ENCODE assay signal across 13 mouse cellular contexts in genomic region chr11:44701221-44701810, GRCm38 (mm10).
DNase-seq lines count a peak whose midpoint lies in the region; ATAC-seq and TF ChIP-seq lines count a peak whose summit lies in the region.
"Had no signal": no experiment of that assay in that cellular context is flagged by ENCODE, and none has a peak within 500 bp of the region (broad histone marks: within the 10 kb centered on the region; RNA-seq: fewer than 3 reads in every experiment).

No protein-coding gene starts in this region.

- no peaks in the 10 kb centered on the region for H3K9me3 ChIP-seq in embryonic facial prominence, embryonic 15.5 days (replicated peaks)
- no peaks in the 10 kb centered on the region for H3K9me3 ChIP-seq in midbrain, postnatal 0 days (ENCODE audit: low read length)

- no peak overlapping the region for H3K4me3 ChIP-seq in kidney, adult 2 months (ENCODE audit: insufficient read depth, low read depth, low read length)
- H3K4me3 ChIP-seq in embryonic facial prominence, embryonic 15.5 days (replicated peaks), result no peak overlapping the region
- no peak overlapping the region for H3K4me3 ChIP-seq in midbrain, postnatal 0 days (ENCODE audit: low read depth, low read length)

- no peak overlapping the region for H3K4me2 ChIP-seq in embryonic facial prominence, embryonic 15.5 days (replicated peaks)
- H3K4me2 ChIP-seq in midbrain, postnatal 0 days (ENCODE audit: low read depth, low read length, poor library complexity, severe bottlenecking), result no peak overlapping the region

- no peak for TF ChIP-seq POLR2A in kidney, adult 2 months (IDR thresholded peaks at IDR 0.05; ENCODE audit: low read depth, low read length)

- no peaks in the 10 kb centered on the region for H3K36me3 ChIP-seq in kidney, adult 2 months (ENCODE audit: control insufficient read depth, insufficient read depth, low read length)
- no peaks in the 10 kb centered on the region for H3K36me3 ChIP-seq in embryonic facial prominence, embryonic 15.5 days
- H3K36me3 ChIP-seq in midbrain, postnatal 0 days (ENCODE audit: insufficient read depth, low read length), result no peaks in the 10 kb centered on the region

- H3K27me3 ChIP-seq in kidney, adult 2 months (replicated peaks; ENCODE audit: control insufficient read depth, insufficient read depth, low read length), result no peaks in the 10 kb centered on the region
- no peaks in the 10 kb centered on the region for H3K27me3 ChIP-seq in embryonic facial prominence, embryonic 15.5 days
- no peaks in the 10 kb centered on the region for H3K27me3 ChIP-seq in midbrain, postnatal 0 days (ENCODE audit: insufficient read depth, low read length)

- H3K27ac ChIP-seq in kidney, adult 2 months (ENCODE audit: insufficient read depth, low read depth, low read length), result peak overlapping the region; percentile 32
- peak overlapping the region; percentile 63; the same call in 1 of the 2 replicates for H3K27ac ChIP-seq in embryonic facial prominence, embryonic 15.5 days (replicated peaks)
- peak overlapping the region; percentile 51; the same call in 1 of the 2 replicates for H3K27ac ChIP-seq in midbrain, postnatal 0 days (ENCODE audit: low read depth, low read length)
- H3K27ac ChIP-seq: liver, embryonic 14.5 days had no signal

- WGBS in kidney, adult 2 months, result 43% methylated on average over 11 of the region's 11 CpGs
- 57% methylated on average over 11 of the region's 11 CpGs for WGBS in embryonic facial prominence, embryonic 15.5 days
- WGBS in midbrain, postnatal 0 days, result 60% methylated on average over 11 of the region's 11 CpGs

- no peaks in the 10 kb centered on the region for H3K4me1 ChIP-seq in kidney, adult 2 months (ENCODE audit: control insufficient read depth, insufficient read depth, low read length)
- peaks cover 6% of the 10 kb centered on the region for H3K4me1 ChIP-seq in embryonic facial prominence, embryonic 15.5 days
- H3K4me1 ChIP-seq in midbrain, postnatal 0 days (ENCODE audit: insufficient read depth, low read length), result peaks cover 8% of the 10 kb centered on the region

- TF ChIP-seq CTCF in kidney, adult 2 months (conservative IDR thresholded peaks at IDR 0.05; ENCODE audit: insufficient read depth, insufficient read length, low read depth, low read length), result no peak
- TF ChIP-seq CTCF in midbrain, postnatal 0 days (IDR thresholded peaks at IDR 0.05), result no peak

- peak; percentile 34 for DNase-seq in embryo, embryonic 10 days (ENCODE audit: low spot score)
- DNase-seq in embryo, embryonic 10.5 days (ENCODE audit: low spot score), result no peak
- DNase-seq in kidney, adult 2 months, result no peak
- no peak for DNase-seq in kidney, adult 18-20 months
- no peak for DNase-seq in midbrain, postnatal 0 days (ENCODE audit: low spot score)
- no peak for DNase-seq in layer of hippocampus, adult 9-10 months (ENCODE audit: low spot score)
- DNase-seq: adrenal gland, adult 8-10 months; cerebellum, postnatal 25 days; gastrocnemius, postnatal 36 days had no signal

- ATAC-seq in embryonic facial prominence, embryonic 15.5 days (ENCODE audit: insufficient number of reproducible peaks, low FRiP score, low TSS enrichment, low read depth), result no peak
- no peak for ATAC-seq in midbrain, postnatal 0 days (ENCODE audit: low FRiP score)
- no peak for ATAC-seq in activated CD4-positive, CD25-positive, alpha-beta regulatory T cell, adult 4 months
- ATAC-seq: forebrain, embryonic 16.5 days had no signal

- no peak overlapping the region for H3K9ac ChIP-seq in embryonic facial prominence, embryonic 15.5 days
- H3K9ac ChIP-seq in midbrain, postnatal 0 days (replicated peaks; ENCODE audit: low read length, poor library complexity, severe bottlenecking), result no peak overlapping the region
- H3K9ac ChIP-seq: liver, embryonic 14.5 days had no signal
